Mouse (Mus musculus) G1E-ER4 (cell line): ENCODE measurements at regions not wholly inside any gene's neighbourhood (a gene's known extent, or its start where the extent isn't known, plus 50 kb on each side); places are given as distances from the start of the nearest gene placed in this dataset.
A peak's percentile ranks its signal among the peaks of the same experiment; 100 is the strongest.

Experiments used
- GATA1 ChIP-seq: IDR thresholded peaks from one replicate; pipeline ENCODE4 v1.8.0; 2012; ENCODE audit warnings: low read length, inconsistent platforms

DNA sequence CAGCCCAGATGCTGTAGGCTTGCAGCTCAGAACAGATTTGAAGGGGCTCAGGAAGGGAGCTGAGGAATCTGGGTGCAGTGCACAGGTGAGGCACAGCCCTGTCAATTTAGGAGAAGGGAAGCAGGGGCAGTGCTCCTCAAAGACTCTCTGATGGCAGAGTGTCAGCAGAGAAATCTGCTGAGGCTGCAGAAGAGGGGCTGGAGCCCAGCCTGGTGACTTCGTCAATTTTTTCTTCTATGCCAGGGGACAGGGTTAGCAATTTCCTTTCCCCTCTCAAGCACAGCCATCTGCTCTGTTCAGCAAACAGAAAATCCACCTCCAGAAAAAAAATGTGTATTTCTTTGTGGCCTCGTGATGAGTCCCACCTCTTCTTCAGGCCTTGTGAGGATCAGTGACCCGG is 82.0 kb upstream of the Cpeb4 start:
- TF ChIP-seq GATA1: no peak

GRCm38 (mm10) chr11:31791264-31791663 is 80.7 kb upstream of the Cpeb4 start:
- no peak for TF ChIP-seq GATA1

- no peak for TF ChIP-seq GATA1
These were observed 76.9 kb upstream of the Cpeb4 start for GRCm38 (mm10) chr11:31795084-31795483.

DNA sequence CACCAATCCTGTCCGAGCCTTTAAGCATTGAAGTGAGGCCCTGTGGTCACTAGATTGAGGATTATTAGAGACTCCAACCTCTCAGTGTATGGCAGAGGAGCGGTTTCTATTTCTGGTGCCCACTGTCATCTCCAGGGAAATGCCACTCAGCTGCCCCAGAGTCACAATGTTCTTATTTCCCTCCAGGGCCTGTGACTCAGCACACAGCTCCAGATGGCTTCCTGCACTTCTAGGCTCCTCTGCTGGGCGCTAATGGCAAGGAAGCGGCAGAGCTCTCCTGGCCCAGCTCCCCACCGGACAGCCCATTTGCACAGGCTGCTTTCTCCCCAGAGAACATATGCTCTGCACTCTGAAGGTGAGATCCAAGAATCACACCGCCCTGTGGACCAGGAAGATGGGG is 75.8 kb upstream of the Cpeb4 start:
- no peak for TF ChIP-seq GATA1

DNA sequence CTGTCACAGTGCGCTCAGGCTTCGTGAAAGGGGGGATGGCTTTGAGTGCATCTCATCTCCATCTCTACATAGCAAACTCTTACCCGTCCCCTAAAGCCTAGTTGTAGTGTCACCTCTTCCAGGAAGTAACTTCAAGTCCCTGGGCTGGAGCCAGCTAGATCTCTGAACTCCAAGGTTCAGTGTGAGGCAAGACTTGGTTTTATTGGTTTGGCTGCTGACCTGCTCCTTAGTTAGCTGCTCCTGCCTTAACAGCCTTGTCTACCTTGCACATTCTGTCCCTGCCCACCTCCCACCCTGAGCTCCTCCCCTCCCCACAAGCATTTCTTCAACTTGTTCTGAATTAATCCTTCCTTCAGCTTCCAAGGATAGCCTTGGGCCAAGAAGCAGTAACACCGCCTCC is 70.4 kb upstream of the Cpeb4 start:
- no peak for TF ChIP-seq GATA1

- TF ChIP-seq GATA1: no peak
These were observed 68.6 kb upstream of the Cpeb4 start for GRCm38 (mm10) chr11:31803319-31803891.

- TF ChIP-seq GATA1: no peak
These were observed 67.5 kb upstream of the Cpeb4 start for GRCm38 (mm10) chr11:31804518-31804917.

- no peak for TF ChIP-seq GATA1
These were observed 64.4 kb upstream of the Cpeb4 start for GRCm38 (mm10) chr11:31807461-31808215.

DNA sequence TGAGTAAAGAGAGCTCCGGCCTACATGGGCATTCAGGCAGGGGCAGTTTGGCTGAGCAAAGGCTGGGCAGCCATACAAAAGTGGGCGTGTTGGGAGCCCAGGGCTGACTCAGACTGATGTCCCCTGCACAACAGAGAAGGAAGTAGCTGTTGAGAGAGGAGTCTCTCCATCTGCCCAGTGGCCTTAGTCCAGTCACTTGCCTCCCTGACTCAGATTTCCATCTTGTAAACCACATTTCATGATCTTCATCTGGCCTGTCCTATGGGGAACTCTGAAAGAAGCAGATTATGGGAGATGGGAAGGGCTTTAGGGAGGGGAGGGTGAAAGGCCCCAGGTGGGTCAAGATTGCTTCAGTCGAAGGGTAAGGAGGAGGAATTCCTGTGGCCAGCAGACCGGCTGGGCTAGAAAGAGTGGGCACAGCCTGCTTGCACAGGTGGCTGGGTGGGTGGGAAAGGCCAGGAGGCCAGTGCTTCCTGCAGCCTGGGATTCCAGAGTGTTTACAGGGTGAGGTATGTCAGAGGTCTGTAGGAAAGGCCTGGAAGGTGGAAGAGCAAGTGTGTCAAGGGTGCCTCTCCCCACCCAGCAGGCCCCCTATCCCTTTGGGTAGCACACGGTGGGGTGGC is 63.7 kb upstream of the Cpeb4 start:
- no peak for TF ChIP-seq GATA1

- no peak for TF ChIP-seq GATA1
These were observed 61.8 kb upstream of the Cpeb4 start for GRCm38 (mm10) chr11:31810011-31810786.

- peak; percentile 34 for TF ChIP-seq GATA1
These were observed 59.8 kb upstream of the Cpeb4 start for GRCm38 (mm10) chr11:31812215-31812614.

GRCm38 (mm10) chr11:31814616-31815015 is 57.4 kb upstream of the Cpeb4 start:
- TF ChIP-seq GATA1: no peak

DNA sequence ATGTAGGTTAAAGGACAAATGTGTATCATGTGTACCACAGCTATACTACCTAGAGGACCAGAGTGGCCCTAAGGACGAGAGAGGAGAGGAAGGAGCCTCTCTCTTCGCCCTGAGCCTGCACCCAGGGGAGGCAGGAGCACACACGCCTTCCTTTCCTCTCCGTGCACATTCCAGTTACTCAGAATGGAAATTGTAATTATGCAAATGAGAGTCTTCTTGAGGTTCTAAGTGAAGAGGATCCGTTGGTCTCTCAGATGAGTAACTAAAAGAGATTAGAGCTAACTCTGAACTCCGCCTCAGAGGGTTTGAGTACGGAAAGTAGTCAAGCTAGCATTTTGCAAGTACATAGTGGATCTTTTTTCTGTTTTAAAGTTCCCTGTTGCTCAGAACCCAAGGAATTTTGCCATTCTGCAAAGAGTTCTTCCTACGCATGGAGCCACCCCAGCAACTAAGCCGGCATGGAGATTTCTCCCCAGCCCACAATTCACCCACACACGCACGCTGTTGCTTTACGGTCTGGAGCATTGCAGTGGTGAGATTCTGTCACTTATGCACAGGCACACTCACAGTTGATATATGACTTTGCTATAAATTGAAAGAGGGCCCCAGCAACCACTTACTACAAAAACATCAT is 56.0 kb upstream of the Cpeb4 start:
- TF ChIP-seq GATA1: no peak

DNA sequence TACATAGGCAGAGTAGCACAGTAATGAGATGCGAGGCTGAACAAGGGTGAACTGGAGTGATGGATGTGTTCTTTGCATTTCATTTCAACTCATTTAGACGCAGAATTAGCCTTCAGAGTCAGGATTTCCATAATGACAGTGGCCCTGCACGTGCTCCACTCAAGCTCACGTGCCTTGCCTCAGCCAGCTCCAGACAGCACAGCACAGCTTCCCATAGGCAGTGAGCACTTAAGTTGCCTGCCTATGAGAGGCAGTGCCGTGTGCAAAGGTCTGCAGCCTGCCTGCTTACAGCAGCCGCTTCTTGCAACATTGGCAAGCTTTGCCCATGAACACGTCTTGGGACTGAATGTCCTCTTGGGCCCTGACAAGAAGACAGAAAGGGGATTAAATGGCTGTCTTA is 54.0 kb upstream of the Cpeb4 start:
- TF ChIP-seq GATA1: no peak

- no peak for TF ChIP-seq GATA1
These were observed 52.0 kb upstream of the Cpeb4 start for GRCm38 (mm10) chr11:31819964-31820363.
